Mouse (Mus musculus) midbrain, embryonic 12.5 days (tissue): ENCODE measurements around the gene Fads2. TPM values are rescaled to one million over a fixed set of nuclear protein-coding genes. Genes with fewer than 3 reads are reported as not detected.

ENCODE experiments used
- ATAC-seq: fragments of 200-750 bp; cut with Nextera tagmentation; 2 replicates; pipeline ENCODE4 v1.8.0; 2017; ENCODE audit warnings: low read depth, moderate TSS enrichment, moderate library complexity; ENCODE audit not compliant: low FRiP score
- H3K27ac ChIP-seq: fragments of 300-500 bp; sonication (generic); replicated peaks from 2 replicates; pipeline ENCODE4 v1.5.1; 2016; ENCODE audit warnings: mild to moderate bottlenecking
- H3K27me3 ChIP-seq: fragments of 300-500 bp; sonication (generic); 2 replicates; pipeline ENCODE4 v1.6.1; 2016; ENCODE audit warnings: mild to moderate bottlenecking
- H3K36me3 ChIP-seq: fragments of 300-500 bp; sonication (generic); 2 replicates; pipeline ENCODE4 v1.6.1; 2016
- H3K4me1 ChIP-seq: fragments of 300-500 bp; sonication (generic); 2 replicates; pipeline ENCODE4 v1.6.1; 2016
- H3K4me2 ChIP-seq: fragments of 300-500 bp; sonication (generic); replicated peaks from 2 replicates; pipeline ENCODE4 v1.6.1; 2016; ENCODE audit warnings: mild to moderate bottlenecking, moderate library complexity
- H3K4me3 ChIP-seq: fragments of 300-500 bp; sonication (generic); 2 replicates; pipeline ENCODE4 v1.5.1; 2016; ENCODE audit warnings: mild to moderate bottlenecking
- H3K9ac ChIP-seq: fragments of 300-500 bp; sonication (generic); replicated peaks from 2 replicates; pipeline ENCODE4 v1.6.1; 2016; ENCODE audit warnings: mild to moderate bottlenecking, moderate library complexity
- H3K9me3 ChIP-seq: fragments of 300-500 bp; sonication (generic); 2 replicates; pipeline ENCODE4 v1.6.1; 2016; ENCODE audit warnings: mild to moderate bottlenecking
- WGBS: fragments of 180-500 bp; shearing (Covaris S2); methylation state at CpG from one replicate; pipeline ENCODE4 v1.1.7; 2016; 5-methylcytosine and 5-hydroxymethylcytosine counted together
- polyA plus RNA-seq: library from polyadenylated mRNA; unstranded; fragments of >200 nt; fragmentation: Nextera tagmentation; extraction: Ambion mirVana; gene quantifications from 2 replicates; pipeline ENCODE4 v1.2.1, GENCODE M21; 2016

Gene Fads2
- polyA plus RNA-seq, 1 experiment from 2014 or later: 220 TPM

GRCm38 (mm10) chr19:10034356-10034755 is 67.2 kb downstream of the Fads2 start:
- Histone ChIP-seq H3K4me1 (no peaks in the 10 kb centered on the region), H3K4me3 (no peak overlapping the region), H3K27ac (no peak overlapping the region)

DNA sequence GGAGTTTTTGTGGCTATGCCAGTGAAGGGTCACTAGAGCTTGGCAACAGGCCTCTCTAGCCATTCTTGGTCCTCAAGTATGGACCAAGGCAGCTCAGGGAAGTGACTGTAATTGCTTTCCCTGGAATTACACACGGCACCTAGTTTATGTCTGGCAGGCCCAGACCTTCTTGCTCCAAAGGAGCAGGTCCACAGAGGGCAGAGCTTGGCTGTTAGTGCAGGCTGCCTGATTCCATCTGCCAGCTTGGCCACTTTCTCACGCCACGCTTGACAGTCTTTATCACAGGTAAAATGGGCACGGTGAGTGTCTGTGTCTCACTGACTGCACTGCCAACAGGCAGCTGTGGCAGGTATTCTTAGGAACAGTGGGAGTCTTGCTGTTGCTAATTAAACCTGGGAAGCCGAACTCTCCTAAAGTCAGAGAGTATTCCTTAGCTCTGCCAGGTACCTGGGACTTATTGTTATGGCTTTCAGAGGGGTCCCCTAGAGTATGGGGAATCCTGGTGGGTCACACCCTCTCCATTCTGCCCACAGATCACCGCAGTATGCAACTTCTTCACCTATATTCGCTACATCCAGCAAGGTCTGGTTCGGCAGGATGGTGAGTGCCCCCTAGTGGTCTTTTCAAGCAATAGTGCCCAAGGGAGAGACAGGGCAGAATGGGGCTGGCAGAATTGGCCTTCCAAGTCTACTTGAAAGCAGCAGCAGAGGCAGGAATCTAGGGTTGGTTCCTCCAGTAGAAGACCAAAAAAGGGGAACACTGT is 68.2 kb downstream of the Fads2 start:
- Histone ChIP-seq H3K36me3 (no peaks in the 10 kb centered on the region), H3K4me2 (no peak overlapping the region), H3K27ac (no peak overlapping the region), H3K9ac (no peak overlapping the region), H3K4me1 (no peaks in the 10 kb centered on the region), H3K4me3 (no peak overlapping the region), H3K27me3 (no peaks in the 10 kb centered on the region), H3K9me3 (no peaks in the 10 kb centered on the region)
- 38% methylated on average over 8 of the region's 8 CpGs for WGBS
- peak; percentile 50 for ATAC-seq

More at GRCm38 (mm10) chr19:10034356-10034755, 67.2 kb downstream of the Fads2 start:
- no peaks in the 10 kb centered on the region for H3K27me3 ChIP-seq
- no peak overlapping the region for H3K4me2 ChIP-seq
- no peaks in the 10 kb centered on the region for H3K9me3 ChIP-seq
- H3K36me3 ChIP-seq: no peaks in the 10 kb centered on the region
- WGBS: 59% methylated on average over 5 of the region's 5 CpGs
- peak; percentile 10; the same call in 1 of the 2 replicates for ATAC-seq
- no peak overlapping the region for H3K9ac ChIP-seq

DNA sequence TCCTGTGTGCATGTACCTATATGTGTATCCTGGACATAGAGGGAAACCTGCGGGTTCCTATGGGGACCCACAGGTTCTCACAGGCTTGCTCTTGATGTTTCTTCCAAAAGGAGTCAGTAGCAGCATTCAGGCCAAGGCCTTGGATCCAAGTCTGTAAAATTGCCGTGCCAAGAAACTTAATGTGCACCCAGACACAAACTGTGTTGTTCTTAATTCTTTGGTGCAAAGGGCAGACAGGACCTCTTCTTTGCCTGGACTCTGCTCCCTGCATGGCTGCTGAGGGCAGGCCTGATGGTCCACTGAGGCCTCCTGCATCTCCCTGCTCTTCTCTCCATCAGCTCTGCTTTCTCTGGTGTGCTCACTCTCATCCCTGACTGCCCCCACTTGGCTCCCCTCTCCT is 71.8 kb downstream of the Fads2 start:
- H3K27ac ChIP-seq: no peak overlapping the region
- no peak overlapping the region for H3K4me2 ChIP-seq
- ATAC-seq: no peak
- H3K9ac ChIP-seq: no peak overlapping the region
- no peaks in the 10 kb centered on the region for H3K9me3 ChIP-seq
- H3K4me3 ChIP-seq: no peak overlapping the region
- WGBS: 87% methylated on average over 2 of the region's 2 CpGs
- H3K4me1 ChIP-seq: no peaks in the 10 kb centered on the region
- no peaks in the 10 kb centered on the region for H3K27me3 ChIP-seq
- no peaks in the 10 kb centered on the region for H3K36me3 ChIP-seq

DNA sequence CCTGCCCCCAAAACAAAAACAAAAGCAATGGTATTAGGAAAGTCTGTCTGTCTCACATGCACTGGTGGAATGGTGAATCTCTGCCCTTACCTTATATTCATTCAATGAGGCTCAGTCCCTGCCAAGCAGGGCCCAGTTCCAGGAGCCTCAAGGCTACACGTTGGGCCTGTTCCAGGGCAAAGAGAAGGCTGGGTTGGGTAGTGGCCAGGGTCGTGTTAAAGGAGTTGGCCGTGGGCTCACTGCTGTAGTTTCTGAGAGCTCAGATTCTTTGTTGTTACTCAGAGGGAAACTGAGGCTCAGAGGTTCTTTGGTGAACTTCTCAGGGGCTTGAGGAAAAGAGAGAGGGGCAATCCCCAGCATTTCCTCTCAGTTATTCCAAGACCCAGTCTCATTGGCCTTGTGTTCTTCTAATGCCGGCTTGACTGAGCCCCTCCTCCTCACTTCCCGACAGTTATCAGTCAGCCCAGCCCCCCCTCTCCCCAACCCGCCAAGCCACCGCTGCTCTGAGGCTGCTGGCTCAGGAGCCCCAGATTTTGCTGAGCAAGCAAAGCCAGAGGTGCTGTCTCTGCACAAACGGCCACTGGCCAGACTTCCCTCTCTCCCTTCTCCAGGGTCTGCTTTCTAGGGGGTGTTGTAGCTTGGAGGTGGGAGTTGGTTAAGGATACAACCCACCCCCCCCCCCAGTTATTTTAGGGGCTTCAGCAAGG is 76.2 kb downstream of the Fads2 start:
- Histone ChIP-seq H3K9ac (no peak overlapping the region), H3K9me3 (no peaks in the 10 kb centered on the region), H3K4me3 (no peak overlapping the region), H3K27ac (no peak overlapping the region; the same call in 1 of the 2 replicates), H3K27me3 (no peaks in the 10 kb centered on the region), H3K36me3 (no peaks in the 10 kb centered on the region), H3K4me2 (no peak overlapping the region), H3K4me1 (peaks cover 7% of the 10 kb centered on the region; the same call in 1 of the 2 replicates)
- no peak for ATAC-seq
- WGBS: 33% methylated on average over 8 of the region's 8 CpGs

DNA sequence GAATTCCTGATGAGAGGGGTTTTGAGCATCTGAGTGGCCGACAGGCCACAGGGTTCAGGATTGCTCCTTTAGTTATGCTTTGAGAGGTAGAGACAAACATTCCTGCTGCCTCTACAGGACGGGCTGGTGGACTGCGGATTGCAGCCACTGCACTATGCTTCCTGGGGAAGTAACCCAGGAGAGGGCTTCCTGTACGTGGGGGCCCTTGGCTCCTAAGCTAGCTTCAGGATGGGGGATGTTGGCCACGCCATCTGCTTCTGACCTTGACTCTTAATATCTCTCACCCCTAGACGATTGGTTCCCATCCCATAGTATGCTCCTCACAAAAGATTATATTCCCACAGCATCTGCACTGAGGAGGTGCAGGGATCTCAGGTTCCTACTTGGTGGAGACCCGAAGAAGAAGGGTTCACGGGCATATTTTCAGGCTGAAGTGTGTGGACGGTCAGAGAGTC is 78.2 kb downstream of the Fads2 start:
- Histone ChIP-seq H3K9me3 (no peaks in the 10 kb centered on the region), H3K9ac (no peak overlapping the region), H3K4me3 (no peak overlapping the region), H3K4me2 (no peak overlapping the region), H3K27ac (no peak overlapping the region), H3K36me3 (no peaks in the 10 kb centered on the region), H3K27me3 (peaks cover 16% of the 10 kb centered on the region), H3K4me1 (peaks cover 18% of the 10 kb centered on the region)
- 64% methylated on average over 9 of the region's 9 CpGs for WGBS
- no peak for ATAC-seq

GRCm38 (mm10) chr19:10022414-10023303 is 78.9 kb downstream of the Fads2 start:
- peaks cover 23% of the 10 kb centered on the region for H3K4me1 ChIP-seq
- no peaks in the 10 kb centered on the region for H3K36me3 ChIP-seq
- ATAC-seq: no peak
- 0 out of 2 replicates have a peak overlapping the region, but pooled peaks have one; percentile 6 for H3K9ac ChIP-seq
- peaks cover 17% of the 10 kb centered on the region for H3K27me3 ChIP-seq
- WGBS: 70% methylated on average over 5 of the region's 5 CpGs
- H3K4me3 ChIP-seq: no peak overlapping the region
- no peak overlapping the region for H3K4me2 ChIP-seq
- H3K9me3 ChIP-seq: no peaks in the 10 kb centered on the region
- no peak overlapping the region for H3K27ac ChIP-seq

DNA sequence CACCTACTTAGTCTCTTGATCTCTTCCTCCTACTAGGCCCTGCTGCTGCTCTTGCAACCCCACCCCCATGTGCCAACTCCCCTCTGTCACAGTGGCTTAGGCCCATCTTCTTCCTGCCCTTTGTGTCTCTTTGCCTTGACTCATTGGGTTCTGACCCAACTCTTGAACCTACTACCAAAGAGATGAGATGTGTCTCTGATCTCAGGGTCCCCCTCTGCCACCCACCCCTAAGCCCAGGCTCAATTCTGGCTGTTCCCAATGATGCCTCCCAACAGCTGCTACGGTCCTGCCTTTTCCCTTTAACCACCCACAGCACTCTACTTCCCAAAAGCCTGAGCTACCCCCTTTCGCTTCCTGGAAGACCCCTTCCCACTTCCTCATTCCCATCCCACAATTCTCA is 79.6 kb downstream of the Fads2 start:
- Histone ChIP-seq H3K36me3 (no peaks in the 10 kb centered on the region), H3K9me3 (no peaks in the 10 kb centered on the region), H3K27ac (no peak overlapping the region), H3K4me3 (no peak overlapping the region), H3K27me3 (peaks cover 19% of the 10 kb centered on the region), H3K4me1 (peaks cover 26% of the 10 kb centered on the region), H3K4me2 (no peak overlapping the region), H3K9ac (no peak overlapping the region)
- WGBS: 88% methylated on average over 2 of the region's 2 CpGs
- no peak for ATAC-seq

GRCm38 (mm10) chr19:10019214-10019760 is 82.3 kb downstream of the Fads2 start:
- Histone ChIP-seq H3K4me2 (peak overlapping the region; percentile 88), H3K4me3 (peak overlapping the region; percentile 57), H3K9me3 (no peaks in the 10 kb centered on the region), H3K27me3 (peaks cover 29% of the 10 kb centered on the region), H3K9ac (peak overlapping the region; percentile 20; the same call in 1 of the 2 replicates), H3K4me1 (peaks cover 26% of the 10 kb centered on the region), H3K36me3 (no peaks in the 10 kb centered on the region), H3K27ac (no peak overlapping the region)
- WGBS: 73% methylated on average over 4 of the region's 4 CpGs
- ATAC-seq: no peak

GRCm38 (mm10) chr19:10018527-10018818 is 83.1 kb downstream of the Fads2 start:
- WGBS: 0% methylated on average over 3 of the region's 3 CpGs
- peak overlapping the region; percentile 88 for H3K4me2 ChIP-seq
- H3K36me3 ChIP-seq: no peaks in the 10 kb centered on the region
- peaks cover 26% of the 10 kb centered on the region for H3K4me1 ChIP-seq
- peak overlapping the region; percentile 75; the same call in 1 of the 2 replicates for H3K27ac ChIP-seq
- peak overlapping the region; percentile 72 for H3K9ac ChIP-seq
- H3K9me3 ChIP-seq: no peaks in the 10 kb centered on the region
- H3K27me3 ChIP-seq: peaks cover 29% of the 10 kb centered on the region
- ATAC-seq: no peak
- H3K4me3 ChIP-seq: peak overlapping the region; percentile 57

GRCm38 (mm10) chr19:10017637-10018526 is 83.7 kb downstream of the Fads2 start:
- 5% methylated on average over 44 of the region's 44 CpGs for WGBS
- H3K4me1 ChIP-seq: peaks cover 22% of the 10 kb centered on the region
- H3K27ac ChIP-seq: peak overlapping the region; percentile 75

GRCm38 (mm10) chr19:10016151-10016550 is 85.4 kb downstream of the Fads2 start:
- peaks cover 29% of the 10 kb centered on the region for H3K27me3 ChIP-seq
- H3K4me1 ChIP-seq: peaks cover 19% of the 10 kb centered on the region
- H3K9ac ChIP-seq: no peak overlapping the region
- no peak overlapping the region for H3K4me2 ChIP-seq
- H3K9me3 ChIP-seq: no peaks in the 10 kb centered on the region
- no peaks in the 10 kb centered on the region for H3K36me3 ChIP-seq
- H3K27ac ChIP-seq: no peak overlapping the region
- no peak overlapping the region for H3K4me3 ChIP-seq
- no peak for ATAC-seq
- WGBS: 86% methylated on average over 4 of the region's 4 CpGs

More at GRCm38 (mm10) chr19:10017637-10018526, 83.7 kb downstream of the Fads2 start:
- H3K9me3 ChIP-seq: no peaks in the 10 kb centered on the region
- H3K36me3 ChIP-seq: no peaks in the 10 kb centered on the region
- H3K27me3 ChIP-seq: peaks cover 29% of the 10 kb centered on the region
- peak overlapping the region; percentile 57 for H3K4me3 ChIP-seq
- peak overlapping the region; percentile 72 for H3K9ac ChIP-seq
- peak overlapping the region; percentile 88 for H3K4me2 ChIP-seq
- peak; percentile 99 for ATAC-seq
